ENCODE assay signal across 10 mouse cellular contexts in the genomic region with DNA sequence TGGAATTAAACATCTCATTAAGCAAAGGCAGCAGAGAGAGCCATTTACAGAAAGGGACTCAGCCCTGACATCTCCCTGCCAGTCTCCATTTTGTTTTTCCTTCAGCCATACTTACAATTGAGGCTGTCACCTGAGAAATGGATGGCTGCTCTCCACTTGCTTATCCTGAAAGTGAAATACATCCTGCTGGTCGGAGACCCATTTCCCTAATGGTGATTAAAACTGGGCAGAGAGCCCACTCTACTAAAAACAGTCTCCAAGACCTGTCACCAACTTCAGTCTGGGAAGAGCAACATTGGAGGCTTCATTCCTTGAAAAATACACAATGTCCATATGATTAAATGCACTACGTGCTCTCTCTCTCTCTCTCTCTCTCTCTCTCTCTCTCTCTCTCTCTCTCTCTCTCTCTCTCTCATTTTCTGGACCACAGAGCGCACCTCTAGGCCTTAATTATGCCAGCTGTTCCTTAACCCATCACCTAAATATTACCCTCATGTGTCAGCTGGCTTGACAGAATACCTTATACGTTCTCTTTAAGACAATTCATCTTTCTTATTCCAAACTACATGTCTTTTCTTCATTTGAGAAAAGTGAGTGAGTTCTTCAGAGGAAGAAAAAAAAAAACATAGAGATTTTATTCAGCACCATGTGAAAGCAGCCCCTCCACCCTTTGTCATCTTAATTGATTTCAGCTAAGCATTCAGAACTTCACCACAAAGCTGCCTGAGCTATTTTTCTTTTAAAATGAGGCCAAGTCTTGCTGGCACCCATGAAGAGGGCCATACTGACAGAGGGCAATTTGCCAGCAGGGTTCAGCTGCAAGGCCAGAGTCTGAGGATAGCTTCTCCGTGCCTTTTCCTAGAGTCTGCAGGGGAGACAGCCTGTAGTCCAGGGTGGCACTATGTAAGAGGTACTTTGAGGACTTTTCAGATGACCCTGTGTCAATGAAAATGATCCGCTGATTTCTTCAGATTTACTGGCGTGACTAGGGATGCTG. TPM values are rescaled to one million over a fixed set of nuclear protein-coding genes. Genes with fewer than 3 reads are reported as not detected.
DNase-seq lines count a peak whose midpoint lies in the region; ATAC-seq lines count a peak whose summit lies in the region.
"Had no signal": no experiment of that assay in that cellular context is flagged by ENCODE, and none has a peak within 500 bp of the region (broad histone marks: within the 10 kb centered on the region; RNA-seq: fewer than 3 reads in every experiment).

No protein-coding gene starts in this region.

- no peak overlapping the region for H3K27ac ChIP-seq in embryonic facial prominence, embryonic 14.5 days (replicated peaks; ENCODE audit: low read depth, low read length)
- H3K27ac ChIP-seq in embryonic facial prominence, embryonic 10.5 days (replicated peaks) = no peak overlapping the region
- no peak overlapping the region for H3K27ac ChIP-seq in midbrain, embryonic 12.5 days (replicated peaks)
- H3K27ac ChIP-seq in midbrain, embryonic 11.5 days (ENCODE audit: low read depth, low read length) = no peak overlapping the region
- no peak overlapping the region for H3K27ac ChIP-seq in midbrain, embryonic 16.5 days (ENCODE audit: low read length)
- H3K27ac ChIP-seq: heart, embryonic 10.5 days; liver, embryonic 13.5 days had no signal

- 64% methylated on average over 7 of the region's 7 CpGs for WGBS in embryonic facial prominence, embryonic 14.5 days
- WGBS in embryonic facial prominence, embryonic 10.5 days = 78% methylated on average over 7 of the region's 7 CpGs
- WGBS in midbrain, embryonic 12.5 days = 69% methylated on average over 7 of the region's 7 CpGs
- WGBS in midbrain, embryonic 11.5 days = 74% methylated on average over 7 of the region's 7 CpGs
- 37% methylated on average over 7 of the region's 7 CpGs for WGBS in midbrain, embryonic 16.5 days

- H3K9me3 ChIP-seq in embryonic facial prominence, embryonic 14.5 days (ENCODE audit: control insufficient read depth, low read length) = no peaks in the 10 kb centered on the region
- no peaks in the 10 kb centered on the region for H3K9me3 ChIP-seq in embryonic facial prominence, embryonic 10.5 days
- H3K9me3 ChIP-seq in midbrain, embryonic 12.5 days = no peaks in the 10 kb centered on the region
- no peaks in the 10 kb centered on the region for H3K9me3 ChIP-seq in midbrain, embryonic 11.5 days (ENCODE audit: control insufficient read depth, low read length)
- no peaks in the 10 kb centered on the region for H3K9me3 ChIP-seq in midbrain, embryonic 16.5 days (replicated peaks; ENCODE audit: control insufficient read depth, low read length, poor library complexity, severe bottlenecking)
- H3K9me3 ChIP-seq: heart, embryonic 10.5 days; liver, embryonic 13.5 days had no signal

- ATAC-seq in embryonic facial prominence, embryonic 14.5 days (ENCODE audit: low read depth) = peak; percentile 27; the same call in 1 of the 2 replicates
- ATAC-seq in midbrain, embryonic 12.5 days (ENCODE audit: low FRiP score, low read depth) = peak; percentile 27; the same call in 1 of the 2 replicates
- no peak for ATAC-seq in midbrain, embryonic 11.5 days (ENCODE audit: low FRiP score)
- ATAC-seq in midbrain, embryonic 16.5 days = peak; percentile 77

- H3K4me3 ChIP-seq in embryonic facial prominence, embryonic 14.5 days (ENCODE audit: low read depth, low read length) = no peak overlapping the region
- H3K4me3 ChIP-seq in embryonic facial prominence, embryonic 10.5 days = no peak overlapping the region
- H3K4me3 ChIP-seq in midbrain, embryonic 12.5 days = no peak overlapping the region
- H3K4me3 ChIP-seq in midbrain, embryonic 11.5 days (ENCODE audit: low read depth, low read length) = no peak overlapping the region
- H3K4me3 ChIP-seq in midbrain, embryonic 16.5 days (ENCODE audit: low read depth, low read length) = no peak overlapping the region
- H3K4me3 ChIP-seq: heart, embryonic 10.5 days; liver, embryonic 13.5 days had no signal

- H3K4me1 ChIP-seq in embryonic facial prominence, embryonic 14.5 days (ENCODE audit: control insufficient read depth, insufficient read depth, low read length) = peaks cover under 1% of the 10 kb centered on the region; the same call in 1 of the 2 replicates
- H3K4me1 ChIP-seq in embryonic facial prominence, embryonic 10.5 days = no peaks in the 10 kb centered on the region; the same call in 1 of the 2 replicates
- H3K4me1 ChIP-seq in midbrain, embryonic 12.5 days = peaks cover 23% of the 10 kb centered on the region; the same call in 1 of the 2 replicates
- no peaks in the 10 kb centered on the region for H3K4me1 ChIP-seq in midbrain, embryonic 11.5 days (ENCODE audit: control insufficient read depth, insufficient read depth, low read length)
- peaks cover 14% of the 10 kb centered on the region for H3K4me1 ChIP-seq in midbrain, embryonic 16.5 days (ENCODE audit: control insufficient read depth, insufficient read depth, low read length)
- H3K4me1 ChIP-seq: heart, embryonic 10.5 days; liver, embryonic 13.5 days had no signal

- H3K27me3 ChIP-seq in embryonic facial prominence, embryonic 14.5 days (replicated peaks; ENCODE audit: control insufficient read depth, insufficient read depth, low read length) = no peaks in the 10 kb centered on the region
- H3K27me3 ChIP-seq in embryonic facial prominence, embryonic 10.5 days (replicated peaks; ENCODE audit: low read depth, poor library complexity, severe bottlenecking) = no peaks in the 10 kb centered on the region
- no peaks in the 10 kb centered on the region for H3K27me3 ChIP-seq in midbrain, embryonic 12.5 days
- no peaks in the 10 kb centered on the region for H3K27me3 ChIP-seq in midbrain, embryonic 11.5 days (ENCODE audit: control insufficient read depth, insufficient read depth, low read length)
- H3K27me3 ChIP-seq in midbrain, embryonic 16.5 days (ENCODE audit: control insufficient read depth, insufficient read depth, low read depth, low read length) = no peaks in the 10 kb centered on the region
- H3K27me3 ChIP-seq: liver, embryonic 13.5 days had no signal

- no peaks in the 10 kb centered on the region for H3K36me3 ChIP-seq in embryonic facial prominence, embryonic 14.5 days (ENCODE audit: control insufficient read depth, insufficient read depth, low read length)
- no peaks in the 10 kb centered on the region for H3K36me3 ChIP-seq in embryonic facial prominence, embryonic 10.5 days (replicated peaks)
- H3K36me3 ChIP-seq in midbrain, embryonic 12.5 days = no peaks in the 10 kb centered on the region
- no peaks in the 10 kb centered on the region for H3K36me3 ChIP-seq in midbrain, embryonic 11.5 days (ENCODE audit: control insufficient read depth, insufficient read depth, low read length)
- H3K36me3 ChIP-seq in midbrain, embryonic 16.5 days (ENCODE audit: control insufficient read depth, insufficient read depth, low read length) = no peaks in the 10 kb centered on the region
- H3K36me3 ChIP-seq: heart, embryonic 10.5 days; liver, embryonic 13.5 days had no signal

- no peak overlapping the region for H3K4me2 ChIP-seq in embryonic facial prominence, embryonic 14.5 days (ENCODE audit: low read depth, low read length)
- no peak overlapping the region for H3K4me2 ChIP-seq in midbrain, embryonic 12.5 days (replicated peaks)
- H3K4me2 ChIP-seq in midbrain, embryonic 11.5 days = no peak overlapping the region
- H3K4me2 ChIP-seq in midbrain, embryonic 16.5 days (ENCODE audit: low read length) = no peak overlapping the region
- H3K4me2 ChIP-seq: liver, embryonic 13.5 days had no signal

- peak; percentile 79 for DNase-seq in embryonic facial prominence, embryonic 14.5 days (ENCODE audit: low spot score)
- DNase-seq in embryonic facial prominence, embryonic 10.5 days (ENCODE audit: low spot score) = no peak
- no peak for DNase-seq in midbrain, embryonic 11.5 days (ENCODE audit: low spot score, missing footprints)
- DNase-seq in fibroblast of lung, adult 2 months (ENCODE audit: low read depth) = peak; percentile 43
- no peak for DNase-seq in testis, postnatal 10 days (ENCODE audit: low spot score)
- no peak for DNase-seq in urinary bladder, adult 18-20 months (ENCODE audit: low spot score in 2 of 2)
- DNase-seq: liver, embryonic 13.5 days had no signal

- H3K9ac ChIP-seq in embryonic facial prominence, embryonic 14.5 days (ENCODE audit: low read depth, low read length) = no peak overlapping the region
- no peak overlapping the region for H3K9ac ChIP-seq in midbrain, embryonic 12.5 days (replicated peaks)
- no peak overlapping the region for H3K9ac ChIP-seq in midbrain, embryonic 11.5 days (ENCODE audit: low read length)
- H3K9ac ChIP-seq in midbrain, embryonic 16.5 days (ENCODE audit: low read depth, low read length) = no peak overlapping the region
- H3K9ac ChIP-seq: liver, embryonic 13.5 days had no signal

RNA-seq across cellular contexts. Expression of a gene that starts 51.6 kb away (rescaled TPM):
- polyA plus RNA-seq in embryonic facial prominence, embryonic 14.5 days (2014; fragmentation: Nextera tagmentation; extraction: Ambion mirVana) = 16.6 and 19.2 TPM in 2 replicates
- 32.0 and 36.2 TPM in 2 replicates for polyA plus RNA-seq in embryonic facial prominence, embryonic 10.5 days (2016; fragmentation: Nextera tagmentation; extraction: Ambion mirVana)
- polyA plus RNA-seq in midbrain, embryonic 12.5 days (2016; fragmentation: Nextera tagmentation; extraction: Ambion mirVana) = 357 and 388 TPM in 2 replicates
- 194 and 213 TPM in 2 replicates for polyA plus RNA-seq in midbrain, embryonic 11.5 days (2014; fragmentation: Nextera tagmentation; extraction: Ambion mirVana)
- polyA plus RNA-seq in midbrain, embryonic 16.5 days (2015; fragmentation: Nextera tagmentation; extraction: Ambion mirVana) = 430 and 474 TPM in 2 replicates

Comparison
In these comparisons a context has a peak if more than half of its experiments do, and no peak if none do; other contexts are left out.
1. DNase-seq: peak in embryonic facial prominence, embryonic 14.5 days (single experiment) and fibroblast of lung, adult 2 months (single experiment); none in embryonic facial prominence, embryonic 10.5 days (single experiment), midbrain, embryonic 11.5 days (single experiment), testis, postnatal 10 days (single experiment) and urinary bladder, adult 18-20 months (0 of 2).